8 mouse cellular contexts compared by ENCODE assay signal in genomic region chr4:126741448-126741847, GRCm38 (mm10). TPM values are rescaled to one million over a fixed set of nuclear protein-coding genes. Genes with fewer than 3 reads are reported as not detected.
DNase-seq lines count a peak whose midpoint lies in the region; ATAC-seq lines count a peak whose summit lies in the region.

No protein-coding gene starts in this region.

- no peaks in the 10 kb centered on the region for H3K9me3 ChIP-seq in limb, embryonic 10.5 days (replicated peaks)
- no peaks in the 10 kb centered on the region for H3K9me3 ChIP-seq in midbrain, embryonic 12.5 days

- H3K4me2 ChIP-seq in midbrain, embryonic 12.5 days (replicated peaks), result no peak overlapping the region

- H3K27me3 ChIP-seq in limb, embryonic 10.5 days (ENCODE audit: low read depth, poor library complexity, severe bottlenecking), result peaks cover 34% of the 10 kb centered on the region
- peaks cover 80% of the 10 kb centered on the region for H3K27me3 ChIP-seq in midbrain, embryonic 12.5 days

- H3K4me3 ChIP-seq in limb, embryonic 10.5 days, result no peak overlapping the region
- H3K4me3 ChIP-seq in midbrain, embryonic 12.5 days, result no peak overlapping the region

- DNase-seq in 3134 (ENCODE audit: extremely low read depth, insufficient read length, low spot score), result peak; percentile 45
- DNase-seq in adrenal gland, adult 8-10 months, result peak; percentile 65
- peak; percentile 63 for DNase-seq in embryo, embryonic 11.5 days (ENCODE audit: low read depth, low spot score)
- peak; percentile 66 for DNase-seq in kidney, adult 11 months
- peak; percentile 83 for DNase-seq in limb, embryonic 10.5 days (ENCODE audit: low spot score)
- DNase-seq in spleen, adult 18-20 months, result peak; percentile 61 to 78

- 5% methylated on average over 12 of the region's 12 CpGs for WGBS in limb, embryonic 10.5 days
- 7% methylated on average over 12 of the region's 12 CpGs for WGBS in midbrain, embryonic 12.5 days

- peak; percentile 88 for ATAC-seq in granulocyte monocyte progenitor cell, adult 5-6 weeks (replicated peaks; ENCODE audit: poor library complexity, severe bottlenecking)
- peak; percentile 48; the same call in 1 of the 2 replicates for ATAC-seq in midbrain, embryonic 12.5 days (ENCODE audit: low FRiP score, low read depth)

- peaks cover 29% of the 10 kb centered on the region for H3K4me1 ChIP-seq in limb, embryonic 10.5 days
- peaks cover 9% of the 10 kb centered on the region for H3K4me1 ChIP-seq in midbrain, embryonic 12.5 days

- H3K9ac ChIP-seq in midbrain, embryonic 12.5 days (replicated peaks), result no peak overlapping the region

- no peak overlapping the region for H3K27ac ChIP-seq in limb, embryonic 10.5 days
- no peak overlapping the region for H3K27ac ChIP-seq in midbrain, embryonic 12.5 days (replicated peaks)

- peaks cover 25% of the 10 kb centered on the region for H3K36me3 ChIP-seq in limb, embryonic 10.5 days
- peaks cover 20% of the 10 kb centered on the region for H3K36me3 ChIP-seq in midbrain, embryonic 12.5 days

RNA-seq across cellular contexts. Expression of gene Tfap2e, which starts 5.4 kb away (rescaled TPM):
- total RNA-seq in adrenal gland, adult 8-10 months (2022), result not detected
- total RNA-seq in granulocyte monocyte progenitor cell, adult 5-6 weeks (2014; fragmentation: Nextera tagmentation), result not detected in 2 replicates
- not detected in 2 replicates for total RNA-seq in granulocyte monocyte progenitor cell, adult 5-6 weeks (2017)
- not detected in 2 replicates for polyA plus RNA-seq in limb, embryonic 10.5 days (2016; fragmentation: Nextera tagmentation; extraction: Ambion mirVana)
- polyA plus RNA-seq in midbrain, embryonic 12.5 days (2016; fragmentation: Nextera tagmentation; extraction: Ambion mirVana), result 2.2 and 3.3 TPM in 2 replicates

RNA-seq across cellular contexts. Expression of gene Ncdn, which starts 11.8 kb away (rescaled TPM):
- 10 to 100 TPM; 34.5 to 45.6 (median 42.7) TPM for total RNA-seq in adrenal gland, adult 8-10 months (2022)
- total RNA-seq in granulocyte monocyte progenitor cell, adult 5-6 weeks (2014; fragmentation: Nextera tagmentation), result 13.0 and 17.9 TPM in 2 replicates
- total RNA-seq in granulocyte monocyte progenitor cell, adult 5-6 weeks (2017), result 6.3 and 10.1 TPM in 2 replicates
- 37.7 and 41.3 TPM in 2 replicates for polyA plus RNA-seq in limb, embryonic 10.5 days (2016; fragmentation: Nextera tagmentation; extraction: Ambion mirVana)
- polyA plus RNA-seq in midbrain, embryonic 12.5 days (2016; fragmentation: Nextera tagmentation; extraction: Ambion mirVana), result 48.9 and 49.9 TPM in 2 replicates

RNA-seq across cellular contexts. Expression of gene AU040320, which starts 11.9 kb away (rescaled TPM):
- 10 to 100 TPM; 49.5 to 65.4 (median 54.9) TPM for total RNA-seq in adrenal gland, adult 8-10 months (2022)
- 15.4 and 16.2 TPM in 2 replicates for total RNA-seq in granulocyte monocyte progenitor cell, adult 5-6 weeks (2014; fragmentation: Nextera tagmentation)
- 13.2 and 16.8 TPM in 2 replicates for total RNA-seq in granulocyte monocyte progenitor cell, adult 5-6 weeks (2017)
- polyA plus RNA-seq in limb, embryonic 10.5 days (2016; fragmentation: Nextera tagmentation; extraction: Ambion mirVana), result 18.7 and 19.8 TPM in 2 replicates
- polyA plus RNA-seq in midbrain, embryonic 12.5 days (2016; fragmentation: Nextera tagmentation; extraction: Ambion mirVana), result 32.9 and 35.0 TPM in 2 replicates
